13 mouse cellular contexts compared by ENCODE assay signal in genomic region chr6:54720512-54721251, GRCm38 (mm10). TPM values are rescaled to one million over a fixed set of nuclear protein-coding genes. Genes with fewer than 3 reads are reported as not detected.
DNase-seq lines count a peak whose midpoint lies in the region; ATAC-seq and TF ChIP-seq lines count a peak whose summit lies in the region.
"Had no signal": no experiment of that assay in that cellular context is flagged by ENCODE, and none has a peak within 500 bp of the region (broad histone marks: within the 10 kb centered on the region; RNA-seq: fewer than 3 reads in every experiment).

No protein-coding gene starts in this region.

- no peaks in the 10 kb centered on the region for H3K36me3 ChIP-seq in heart, embryonic 10.5 days
- H3K36me3 ChIP-seq in heart, embryonic 12.5 days, result no peaks in the 10 kb centered on the region
- H3K36me3 ChIP-seq in liver, adult 2 months (ENCODE audit: control insufficient read depth, insufficient read depth, low read length), result no peaks in the 10 kb centered on the region
- no peaks in the 10 kb centered on the region for H3K36me3 ChIP-seq in liver, embryonic 12.5 days
- H3K36me3 ChIP-seq: limb, embryonic 12.5 days had no signal

- H3K9me3 ChIP-seq in heart, embryonic 10.5 days, result no peaks in the 10 kb centered on the region
- H3K9me3 ChIP-seq in heart, embryonic 12.5 days (replicated peaks), result no peaks in the 10 kb centered on the region
- no peaks in the 10 kb centered on the region for H3K9me3 ChIP-seq in liver, embryonic 12.5 days (replicated peaks)
- H3K9me3 ChIP-seq: limb, embryonic 12.5 days had no signal

- H3K4me1 ChIP-seq in heart, embryonic 10.5 days, result peaks cover 7% of the 10 kb centered on the region
- peaks cover 10% of the 10 kb centered on the region for H3K4me1 ChIP-seq in heart, embryonic 12.5 days (replicated peaks)
- peaks cover 11% of the 10 kb centered on the region for H3K4me1 ChIP-seq in liver, adult 2 months (ENCODE audit: control insufficient read depth, insufficient read depth, low read length)
- peaks cover 21% of the 10 kb centered on the region for H3K4me1 ChIP-seq in liver, embryonic 12.5 days

- no peak for TF ChIP-seq POLR2A in liver, adult 2 months (IDR thresholded peaks at IDR 0.05; ENCODE audit: extremely low read depth, insufficient read depth, low read length)
- no peak for TF ChIP-seq POLR2A in brain, embryonic 14.5 days (IDR thresholded peaks at IDR 0.05; ENCODE audit: borderline replicate concordance, extremely low read depth, insufficient read depth, insufficient read length, poor library complexity, severe bottlenecking)

- H3K4me3 ChIP-seq in heart, embryonic 10.5 days, result no peak overlapping the region
- no peak overlapping the region for H3K4me3 ChIP-seq in heart, embryonic 12.5 days
- H3K4me3 ChIP-seq in liver, adult 2 months (ENCODE audit: insufficient read depth, low read depth, low read length), result no peak overlapping the region
- no peak overlapping the region for H3K4me3 ChIP-seq in liver, embryonic 12.5 days
- H3K4me3 ChIP-seq: erythroblast, embryonic 14.5 days; limb, embryonic 12.5 days had no signal

- H3K4me2 ChIP-seq in heart, embryonic 12.5 days, result no peak overlapping the region
- H3K4me2 ChIP-seq in liver, embryonic 12.5 days, result no peak overlapping the region
- H3K4me2 ChIP-seq: limb, embryonic 12.5 days had no signal

- no peak for TF ChIP-seq CTCF in liver, adult 2 months (IDR thresholded peaks at IDR 0.05; ENCODE audit: low read depth, low read length)
- TF ChIP-seq CTCF in brain, embryonic 14.5 days (IDR thresholded peaks at IDR 0.05; ENCODE audit: borderline replicate concordance, extremely low read depth, insufficient read depth, insufficient read length), result no peak

- WGBS in heart, embryonic 10.5 days, result 82% methylated on average over 9 of the region's 9 CpGs
- WGBS in heart, embryonic 12.5 days, result 77% methylated on average over 9 of the region's 9 CpGs
- WGBS in liver, adult 2 months, result 72% methylated on average over 9 of the region's 9 CpGs
- WGBS in liver, embryonic 12.5 days (ENCODE audit: insufficient replicate concordance), result 81% methylated on average over 9 of the region's 9 CpGs

- no peak overlapping the region for H3K9ac ChIP-seq in heart, embryonic 12.5 days
- no peak overlapping the region for H3K9ac ChIP-seq in liver, adult 2 months (ENCODE audit: low read depth, low read length)
- H3K9ac ChIP-seq in liver, embryonic 12.5 days, result no peak overlapping the region
- H3K9ac ChIP-seq: limb, embryonic 12.5 days had no signal

- ATAC-seq in heart, embryonic 12.5 days (ENCODE audit: insufficient number of reproducible peaks, low FRiP score), result no peak
- no peak for ATAC-seq in liver, embryonic 12.5 days

- DNase-seq in heart, embryonic 10.5 days (ENCODE audit: low spot score), result peak; percentile 48
- peak; percentile 47 for DNase-seq in liver, adult 2 months (ENCODE audit: extremely low read depth, low read depth, low spot score)
- peak; percentile 72 for DNase-seq in brain, embryonic 14.5 days (ENCODE audit: low read depth)
- DNase-seq in lung, postnatal 10 days, result peak; percentile 75
- no peak for DNase-seq in T-cell, adult 2 months (ENCODE audit: low spot score)
- DNase-seq: gastrocnemius, postnatal 25 days; heart, postnatal 36 days; kidney, postnatal 4 days; right cerebral cortex, postnatal 4 days had no signal

- no peaks in the 10 kb centered on the region for H3K79me2 ChIP-seq in liver, adult 2 months (ENCODE audit: control insufficient read depth, insufficient read depth, low read length)

- no peak overlapping the region for H3K27ac ChIP-seq in heart, embryonic 10.5 days
- H3K27ac ChIP-seq in heart, embryonic 12.5 days (ENCODE audit: poor library complexity, severe bottlenecking), result no peak overlapping the region
- no peak overlapping the region for H3K27ac ChIP-seq in liver, adult 2 months (replicated peaks; ENCODE audit: insufficient read depth, low read depth, low read length)
- H3K27ac ChIP-seq in liver, embryonic 12.5 days, result no peak overlapping the region
- H3K27ac ChIP-seq: limb, embryonic 12.5 days had no signal

- 0 out of 2 replicates have a peak, but pooled peaks cover 7% of the 10 kb centered on the region for H3K27me3 ChIP-seq in heart, embryonic 10.5 days (ENCODE audit: insufficient read depth, poor library complexity, severe bottlenecking)
- H3K27me3 ChIP-seq in heart, embryonic 12.5 days (replicated peaks), result 0 out of 2 replicates have a peak, but pooled peaks cover 5% of the 10 kb centered on the region
- no peaks in the 10 kb centered on the region for H3K27me3 ChIP-seq in liver, adult 2 months (ENCODE audit: control insufficient read depth, insufficient read depth, low read length)
- no peaks in the 10 kb centered on the region for H3K27me3 ChIP-seq in liver, embryonic 12.5 days (replicated peaks)
- H3K27me3 ChIP-seq: limb, embryonic 12.5 days had no signal

RNA-seq across cellular contexts. Expression of gene Mturn, which starts 39.3 kb away (rescaled TPM):
- 3.4 and 3.9 TPM in 2 replicates for polyA plus RNA-seq in heart, embryonic 10.5 days (2016; fragmentation: Nextera tagmentation; extraction: Ambion mirVana)
- 5.3 and 6.2 TPM in 2 replicates for polyA plus RNA-seq in heart, embryonic 12.5 days (2016; fragmentation: Nextera tagmentation; extraction: Ambion mirVana)
- total RNA-seq in liver, adult 2 months (2014; rRNA removed), result 1.6 and 2.1 TPM in 2 replicates
- 0.89 and 1.1 TPM in 2 replicates for polyA plus RNA-seq in liver, adult 2 months (2012; rRNA removed)
- polyA plus RNA-seq in liver, embryonic 12.5 days (2016; fragmentation: Nextera tagmentation; extraction: Ambion mirVana), result 0.72 and 1.1 TPM in 2 replicates
- polyA plus RNA-seq in brain, embryonic 14.5 days (2012; rRNA removed), result 50.6 and 72.2 TPM in 2 replicates
